Mouse (Mus musculus) embryonic fibroblast, embryonic 13.5 days (primary cell): Measurements from ENCODE around the gene Calml4.

Source experiments
- CTCF ChIP-seq: IDR thresholded peaks from 2 replicates; pipeline ENCODE4 v1.5.1; 2011; ENCODE audit warnings: mild to moderate bottlenecking, control low read depth, low read length, moderate library complexity, borderline replicate concordance; ENCODE audit not compliant: insufficient read depth
- POLR2A ChIP-seq: IDR thresholded peaks from 2 replicates; pipeline ENCODE4 v1.6.1; 2011; ENCODE audit warnings: low read depth, mild to moderate bottlenecking, control low read depth, low read length, moderate library complexity

DNA sequence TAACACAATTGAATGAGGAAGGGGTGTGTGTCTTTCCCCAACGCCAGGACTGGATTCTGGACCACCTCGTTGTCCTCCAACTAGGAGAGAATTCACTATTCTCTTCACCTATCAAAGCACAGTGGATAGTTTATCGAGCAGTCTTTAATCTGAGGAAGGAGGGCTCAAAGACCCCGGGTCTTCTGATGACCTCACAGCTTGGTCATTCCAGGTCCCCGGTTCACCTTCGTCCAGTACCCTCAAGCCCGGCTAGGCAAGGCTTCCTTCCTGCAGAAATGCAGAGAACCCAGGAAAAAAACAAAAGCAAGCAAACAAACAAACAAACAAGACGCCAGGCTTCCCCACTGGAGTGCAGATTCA lies 19.8 kb upstream of the Calml4 start:
- TF ChIP-seq POLR2A (0 out of 2 replicates have a peak, but pooled peaks have one; percentile 35), CTCF (no peak)
